Mouse (Mus musculus) midbrain, embryonic 11.5 days (tissue): ENCODE measurements around the gene Prr5l. TPM values are rescaled to one million over a fixed set of nuclear protein-coding genes. Genes with fewer than 3 reads are reported as not detected.

Source experiments
- ATAC-seq: fragments of 200-750 bp; cut with Nextera tagmentation; 2 replicates; pipeline ENCODE4 v1.8.0; 2017; ENCODE audit warnings: moderate TSS enrichment, moderate library complexity; ENCODE audit not compliant: low FRiP score
- DNase-seq: peaks from one replicate; pipeline ENCODE4 v3.0.0; 2015; ENCODE audit warnings: low spot score; ENCODE audit errors: missing footprints
- H3K27ac ChIP-seq: fragments of 300-500 bp; sonication (generic); 2 replicates; pipeline ENCODE4 v1.5.1; 2014; ENCODE audit warnings: low read depth, low read length
- H3K27me3 ChIP-seq: fragments of 300-500 bp; sonication (generic); 2 replicates; pipeline ENCODE4 v1.6.1; 2014; ENCODE audit warnings: mild to moderate bottlenecking, low read length, moderate library complexity, mixed read lengths; ENCODE audit not compliant: control insufficient read depth, insufficient read depth
- H3K36me3 ChIP-seq: fragments of 300-500 bp; sonication (generic); 2 replicates; pipeline ENCODE4 v1.6.1; 2014; ENCODE audit warnings: mild to moderate bottlenecking, low read length, moderate library complexity, mixed read lengths; ENCODE audit not compliant: control insufficient read depth, insufficient read depth
- H3K4me1 ChIP-seq: fragments of 300-500 bp; sonication (generic); 2 replicates; pipeline ENCODE4 v1.6.1; 2014; ENCODE audit warnings: low read length; ENCODE audit not compliant: control insufficient read depth, insufficient read depth
- H3K4me2 ChIP-seq: fragments of 300-500 bp; sonication (generic); 2 replicates; pipeline ENCODE4 v1.6.1; 2014; ENCODE audit warnings: mild to moderate bottlenecking, moderate library complexity
- H3K4me3 ChIP-seq: fragments of 300-500 bp; sonication (generic); 2 replicates; pipeline ENCODE4 v1.5.1; 2014; ENCODE audit warnings: low read depth, low read length
- H3K9ac ChIP-seq: fragments of 300-500 bp; sonication (generic); 2 replicates; pipeline ENCODE4 v1.6.1; 2014; ENCODE audit warnings: low read length
- H3K9me3 ChIP-seq: fragments of 300-500 bp; sonication (generic); 2 replicates; pipeline ENCODE4 v1.6.1; 2016; ENCODE audit warnings: low read length; ENCODE audit not compliant: control insufficient read depth
- WGBS: fragments of 180-500 bp; shearing (Covaris S2); extraction: QIAGEN DNeasy Blood & Tissue Kit; methylation state at CpG from one replicate; pipeline ENCODE4 v1.1.7; 2014; 5-methylcytosine and 5-hydroxymethylcytosine counted together
- polyA plus RNA-seq: library from polyadenylated mRNA; unstranded; fragments of >200 nt; fragmentation: Nextera tagmentation; extraction: Ambion mirVana; gene quantifications from 2 replicates; pipeline ENCODE4 v1.2.1, GENCODE M21; 2014

Gene Prr5l
- polyA plus RNA-seq, 1 experiment from 2014 or later: 15.5 TPM

- Histone ChIP-seq H3K4me1 (peaks cover 2% of the 10 kb centered on the region; the same call in 1 of the 2 replicates), H3K9me3 (no peaks in the 10 kb centered on the region), H3K4me2 (peak within 1 kb of the TSS; percentile 65), H3K27me3 (no peaks in the 10 kb centered on the region), H3K4me3 (peak within 1 kb of the TSS; percentile 50), H3K9ac (peak within 1 kb of the TSS; percentile 60), H3K36me3 (no peaks in the 10 kb centered on the region), H3K27ac (no peak within 1 kb of the TSS)
- ATAC-seq: peak; percentile 98
- 12% methylated on average over 22 of the region's 22 CpGs for WGBS
- peak; percentile 99 for DNase-seq
Observed at GRCm38 (mm10) chr2:101885768-101886438, 3.1 kb upstream of the Prr5l start, which contains the start of gene Commd9. Gene Commd9 (plus strand): TSS chr2:101886247.

GRCm38 (mm10) chr2:101884286-101884685 is 1.5 kb upstream of the Prr5l start:
- Histone ChIP-seq H3K4me1 (peaks cover 2% of the 10 kb centered on the region; the same call in 1 of the 2 replicates), H3K4me3 (no peak overlapping the region), H3K9me3 (no peaks in the 10 kb centered on the region), H3K36me3 (no peaks in the 10 kb centered on the region), H3K27me3 (no peaks in the 10 kb centered on the region), H3K9ac (no peak overlapping the region), H3K27ac (no peak overlapping the region), H3K4me2 (no peak overlapping the region)
- ATAC-seq: no peak
- no peak for DNase-seq
- 93% methylated on average over 2 of the region's 2 CpGs for WGBS

- Histone ChIP-seq H3K9ac (no peak overlapping the region), H3K4me3 (no peak overlapping the region), H3K4me1 (peaks cover 2% of the 10 kb centered on the region; the same call in 1 of the 2 replicates), H3K9me3 (no peaks in the 10 kb centered on the region), H3K27me3 (no peaks in the 10 kb centered on the region), H3K27ac (no peak overlapping the region), H3K36me3 (no peaks in the 10 kb centered on the region), H3K4me2 (no peak overlapping the region)
- ATAC-seq (no peak), DNase-seq (no peak)
- 93% methylated on average over 9 of the region's 9 CpGs for WGBS
Observed at GRCm38 (mm10) chr2:101881471-101882162, 1.2 kb downstream of the Prr5l start.

GRCm38 (mm10) chr2:101871179-101871578 is 11.6 kb downstream of the Prr5l start:
- no peaks in the 10 kb centered on the region for H3K4me1 ChIP-seq
- peaks cover 3% of the 10 kb centered on the region; the same call in 1 of the 2 replicates for H3K27me3 ChIP-seq
- H3K36me3 ChIP-seq: no peaks in the 10 kb centered on the region
- no peaks in the 10 kb centered on the region for H3K9me3 ChIP-seq
- DNase-seq: peak; percentile 93
- WGBS: 37% methylated on average over 14 of the region's 14 CpGs
- no peak overlapping the region for H3K4me3 ChIP-seq
- no peak overlapping the region for H3K9ac ChIP-seq
- peak overlapping the region; percentile 30; the same call in 1 of the 2 replicates for H3K4me2 ChIP-seq
- H3K27ac ChIP-seq: no peak overlapping the region
- ATAC-seq: 0 out of 2 replicates have a peak, but pooled peaks have one; percentile 27

GRCm38 (mm10) chr2:101868683-101869082 is 14.1 kb downstream of the Prr5l start:
- Histone ChIP-seq H3K9me3 (no peaks in the 10 kb centered on the region), H3K27me3 (peaks cover 3% of the 10 kb centered on the region; the same call in 1 of the 2 replicates), H3K9ac (no peak overlapping the region), H3K4me3 (no peak overlapping the region), H3K4me2 (no peak overlapping the region), H3K4me1 (no peaks in the 10 kb centered on the region), H3K36me3 (no peaks in the 10 kb centered on the region), H3K27ac (no peak overlapping the region)
- DNase-seq (no peak), ATAC-seq (no peak)
- 95% methylated on average over 4 of the region's 4 CpGs for WGBS

GRCm38 (mm10) chr2:101862219-101863123 is 20.4 kb downstream of the Prr5l start:
- Histone ChIP-seq H3K27ac (no peak overlapping the region), H3K9me3 (no peaks in the 10 kb centered on the region), H3K27me3 (no peaks in the 10 kb centered on the region), H3K4me1 (no peaks in the 10 kb centered on the region), H3K4me2 (no peak overlapping the region), H3K4me3 (no peak overlapping the region), H3K36me3 (no peaks in the 10 kb centered on the region), H3K9ac (no peak overlapping the region)
- DNase-seq: no peak
- WGBS: 86% methylated on average over 15 of the region's 15 CpGs
- ATAC-seq: no peak

GRCm38 (mm10) chr2:101860920-101861485 is 21.8 kb downstream of the Prr5l start:
- Histone ChIP-seq H3K4me2 (no peak overlapping the region), H3K4me3 (no peak overlapping the region), H3K36me3 (no peaks in the 10 kb centered on the region), H3K27ac (no peak overlapping the region), H3K9ac (no peak overlapping the region), H3K4me1 (no peaks in the 10 kb centered on the region), H3K27me3 (no peaks in the 10 kb centered on the region), H3K9me3 (no peaks in the 10 kb centered on the region)
- ATAC-seq (no peak), DNase-seq (no peak)
- WGBS: 88% methylated on average over 3 of the region's 3 CpGs

- no peaks in the 10 kb centered on the region for H3K27me3 ChIP-seq
- ATAC-seq (no peak), DNase-seq (no peak)
- H3K9me3 ChIP-seq: no peaks in the 10 kb centered on the region
- H3K4me2 ChIP-seq: no peak overlapping the region
- no peak overlapping the region for H3K27ac ChIP-seq
- 83% methylated on average over 9 of the region's 9 CpGs for WGBS
- no peaks in the 10 kb centered on the region for H3K36me3 ChIP-seq
- no peak overlapping the region for H3K9ac ChIP-seq
- no peaks in the 10 kb centered on the region for H3K4me1 ChIP-seq
- no peak overlapping the region for H3K4me3 ChIP-seq
Observed at GRCm38 (mm10) chr2:101856174-101856573, 26.7 kb downstream of the Prr5l start.
